Mouse (Mus musculus): ENCODE results near the gene Stoml2. TPM values are rescaled to one million over a fixed set of nuclear protein-coding genes. Genes with fewer than 3 reads are reported as not detected.
"Not testable (repeated sequence)": the region's sequence is repeated elsewhere in the genome, so short reads cannot be mapped to it uniquely, and the experiment has no call there.

The Stoml2 gene
- total RNA-seq, 2 experiments from 2014 or later: 101 TPM

DNA sequence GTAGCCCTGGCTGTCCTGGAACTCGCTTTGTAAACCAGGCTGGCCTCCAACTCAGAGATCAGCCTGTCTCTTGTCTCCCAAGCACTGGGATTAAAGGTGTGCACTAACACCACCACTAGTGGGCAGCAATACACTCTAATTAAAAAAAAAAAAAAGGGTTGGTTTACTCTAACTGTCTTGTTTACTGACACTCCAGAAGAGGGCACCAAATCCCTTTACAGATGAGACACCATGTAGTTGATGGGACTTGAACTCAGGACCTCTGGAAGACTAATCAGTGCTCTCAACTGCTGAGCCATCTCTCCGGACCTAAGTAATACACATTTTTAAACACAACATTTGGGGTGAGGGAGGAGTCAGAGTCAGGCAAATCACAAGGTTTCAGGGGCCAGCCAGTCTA is 25.7 kb downstream of the Stoml2 start:
- no peak for DNase-seq (ENCODE audit: low spot score in 2 of 2)

DNA sequence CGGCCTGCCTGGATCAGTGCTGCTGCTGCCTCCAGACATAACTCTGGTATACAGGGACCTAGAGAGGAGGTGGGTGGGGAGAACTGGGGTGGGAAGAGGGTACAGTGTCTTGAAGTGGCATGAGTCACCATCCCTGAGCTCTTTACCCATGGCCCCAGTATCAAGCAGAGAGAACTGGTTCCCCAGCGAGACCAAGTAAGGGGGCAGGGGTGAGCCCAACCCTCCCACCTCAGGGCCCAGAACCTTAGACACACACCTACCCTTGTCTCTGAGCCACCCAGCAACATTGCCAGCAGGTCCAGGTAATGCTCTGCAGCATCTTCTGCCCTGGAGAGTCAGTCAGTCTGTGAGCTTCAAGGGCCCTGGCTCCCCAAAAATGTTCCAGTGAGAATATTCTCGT is 26.6 kb downstream of the Stoml2 start:
- no peak for DNase-seq (ENCODE audit: low spot score in 2 of 2)

DNA sequence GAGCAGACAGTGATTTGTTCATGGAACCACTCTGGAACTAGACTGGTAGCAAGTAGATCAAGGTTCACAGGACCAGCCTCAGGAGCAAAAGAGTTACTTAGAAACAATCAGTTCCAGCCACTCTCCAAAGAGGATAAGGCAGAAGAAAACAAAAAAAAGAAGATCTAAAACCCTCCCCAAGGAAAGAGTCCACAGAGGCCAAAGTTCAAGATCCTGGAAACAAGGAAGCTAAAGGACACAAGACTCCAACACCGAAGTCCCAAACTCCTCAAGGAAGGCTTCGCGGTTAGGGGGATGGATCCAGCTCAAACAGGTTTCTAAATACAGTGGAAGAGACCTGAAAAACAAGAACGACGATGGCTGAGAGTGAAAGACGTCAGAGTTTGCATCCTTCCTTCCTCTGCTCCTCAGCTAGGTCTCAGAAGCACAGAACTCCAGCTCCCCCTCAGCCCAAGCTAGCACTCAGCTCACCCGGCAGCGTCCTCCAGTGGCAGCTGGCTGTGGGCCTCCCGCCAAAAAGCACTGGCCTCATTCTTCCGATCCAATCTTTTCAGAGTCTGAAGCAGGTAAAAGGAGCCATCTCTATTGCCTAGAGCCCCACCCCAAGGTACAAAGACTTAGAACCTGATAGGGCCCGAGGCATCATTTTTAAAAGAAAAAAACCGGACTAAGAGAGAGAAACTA is 28.6 kb downstream of the Stoml2 start:
- DNase-seq (ENCODE audit: low spot score in 2 of 2): no peak

DNA sequence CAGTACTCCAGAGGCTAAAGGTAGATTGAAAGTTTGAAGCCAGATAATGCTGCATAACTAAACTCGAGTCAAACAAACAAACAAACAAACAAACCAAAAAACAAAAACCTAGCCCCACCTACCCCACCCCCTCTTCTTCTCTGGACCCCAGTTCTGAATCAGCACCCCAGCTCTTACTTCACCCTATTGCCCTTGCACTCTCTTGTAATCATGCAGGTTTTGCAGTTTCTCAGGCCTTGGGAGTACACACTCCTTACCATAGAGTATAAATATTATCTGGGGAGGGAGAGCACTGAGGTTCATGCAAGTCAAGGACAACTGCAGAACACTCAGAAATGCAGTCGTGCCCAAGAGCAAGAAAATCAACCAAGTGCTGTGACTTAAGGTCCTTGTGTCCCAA is 30.2 kb downstream of the Stoml2 start:
- DNase-seq (ENCODE audit: low spot score in 2 of 2): no peak

DNA sequence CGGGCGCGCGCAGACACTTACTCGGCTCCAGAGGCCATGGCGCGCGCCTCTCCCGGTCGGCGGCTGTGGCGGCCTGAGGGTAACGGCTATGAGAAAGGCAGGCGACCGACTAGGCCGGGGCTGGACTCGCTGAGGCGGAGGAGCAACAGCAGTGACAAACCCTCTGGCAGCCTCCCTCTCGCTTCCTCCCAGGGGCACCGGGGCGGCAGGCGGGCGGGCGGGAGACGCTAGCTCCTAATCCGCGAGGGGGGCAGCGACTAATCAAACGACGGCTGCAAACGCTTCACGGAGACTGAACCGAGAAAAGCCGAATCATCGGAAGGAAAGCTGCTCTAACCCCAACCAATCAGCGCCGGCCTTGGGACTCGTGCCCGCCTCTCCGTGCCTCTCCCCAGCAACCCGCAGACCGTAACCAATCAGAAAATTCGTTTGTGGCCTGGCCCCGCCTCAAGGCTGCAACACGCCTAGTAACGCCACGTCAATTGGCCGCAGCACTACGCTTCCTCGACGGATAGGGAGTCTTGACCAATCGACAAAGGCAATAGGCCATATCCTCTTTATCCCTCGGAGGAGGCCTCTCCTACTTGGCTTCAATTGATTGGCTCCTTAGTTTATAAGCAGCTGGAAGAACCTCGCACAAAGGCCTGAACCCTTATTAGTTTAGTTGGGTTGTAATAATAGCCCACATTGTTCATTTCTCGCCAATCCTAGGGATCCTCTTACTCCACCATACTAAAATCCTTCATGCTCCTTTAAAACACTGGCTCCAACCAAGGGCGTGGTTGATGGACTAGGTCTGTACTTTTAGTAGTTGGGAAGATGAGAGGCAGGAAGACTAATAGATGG is 31.1 kb downstream of the Stoml2 start, which contains the start of gene Vcp:
Vcp (minus strand) TSS at position 367 of the 846 bp plus-strand sequence.
- DNase-seq (ENCODE audit: low spot score in 2 of 2): peak; percentile 99 to 100

DNA sequence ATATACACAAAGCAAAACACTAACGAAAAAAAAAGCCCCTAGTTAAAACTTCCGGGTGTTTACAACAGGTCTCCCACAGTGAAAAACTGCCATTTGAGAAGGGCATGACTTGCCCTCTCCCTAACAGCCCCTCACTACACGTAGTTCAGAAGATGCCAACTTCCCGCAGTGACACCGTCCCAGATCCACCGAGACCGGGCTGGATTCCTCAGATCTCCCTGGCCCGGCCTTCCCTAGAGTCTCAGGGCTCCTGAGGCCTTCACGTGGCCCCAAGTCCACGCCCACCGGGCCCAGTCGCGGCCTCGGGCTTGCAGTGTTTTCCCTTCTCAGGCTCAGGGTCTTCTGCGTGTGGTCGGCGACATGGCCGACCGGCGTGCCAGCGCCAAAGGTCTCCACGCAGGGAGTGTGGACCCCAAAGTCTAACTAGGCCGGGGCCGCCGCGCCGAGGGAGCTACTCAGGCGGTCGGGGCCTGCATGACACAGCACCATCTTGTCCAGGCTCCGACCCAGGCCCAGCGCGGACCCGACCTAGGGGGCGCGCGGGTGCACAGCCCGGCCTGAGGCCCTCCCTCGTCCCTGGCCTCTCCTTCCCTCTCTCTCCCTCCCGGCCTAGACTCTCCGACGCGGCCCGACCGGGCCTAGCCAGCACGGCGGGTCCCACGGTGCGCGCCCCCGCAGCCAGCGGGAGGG is 31.9 kb downstream of the Stoml2 start:
- peak; percentile 67 to 78 for DNase-seq (ENCODE audit: low spot score in 2 of 2)

DNA sequence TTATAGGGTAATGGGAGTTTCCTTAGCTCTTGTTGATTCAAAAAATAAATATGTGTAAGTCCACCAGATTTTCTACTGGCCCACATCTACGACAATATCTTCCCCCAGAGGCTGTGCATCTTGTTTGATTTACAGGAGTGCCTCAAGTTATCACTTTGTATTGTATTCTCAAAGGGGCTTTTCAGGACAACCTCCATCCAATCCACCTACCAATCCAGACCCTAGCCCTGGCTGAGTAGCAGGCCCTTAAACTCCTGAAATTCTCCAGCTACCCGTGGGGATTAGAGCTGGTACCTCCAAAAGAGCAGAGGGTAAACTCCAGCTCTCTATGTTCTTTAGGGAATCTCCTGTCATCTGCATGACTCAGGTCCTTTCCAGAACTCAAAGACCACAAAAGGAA is 33.5 kb downstream of the Stoml2 start:
- DNase-seq (ENCODE audit: low spot score in 2 of 2): no peak

DNA sequence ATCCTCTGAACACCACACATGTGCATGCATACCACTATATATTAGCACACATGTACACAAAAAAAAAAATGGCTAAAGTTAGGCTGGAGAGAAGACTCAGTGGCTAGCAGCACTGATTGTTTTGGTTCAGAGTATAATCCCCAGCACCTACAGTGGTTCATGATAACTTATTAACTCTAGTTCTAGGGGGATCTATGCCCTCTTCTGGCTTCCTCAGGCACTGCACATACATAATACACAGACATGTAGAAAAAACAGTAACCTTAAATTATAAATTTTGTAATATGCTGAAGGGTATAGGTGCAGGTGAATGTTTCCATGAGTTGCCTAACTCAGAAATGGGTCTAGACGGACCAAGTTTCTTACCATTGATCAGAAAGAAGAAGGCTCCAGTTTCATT is 43.2 kb downstream of the Stoml2 start:
- no peak for DNase-seq (ENCODE audit: low spot score in 2 of 2)

DNA sequence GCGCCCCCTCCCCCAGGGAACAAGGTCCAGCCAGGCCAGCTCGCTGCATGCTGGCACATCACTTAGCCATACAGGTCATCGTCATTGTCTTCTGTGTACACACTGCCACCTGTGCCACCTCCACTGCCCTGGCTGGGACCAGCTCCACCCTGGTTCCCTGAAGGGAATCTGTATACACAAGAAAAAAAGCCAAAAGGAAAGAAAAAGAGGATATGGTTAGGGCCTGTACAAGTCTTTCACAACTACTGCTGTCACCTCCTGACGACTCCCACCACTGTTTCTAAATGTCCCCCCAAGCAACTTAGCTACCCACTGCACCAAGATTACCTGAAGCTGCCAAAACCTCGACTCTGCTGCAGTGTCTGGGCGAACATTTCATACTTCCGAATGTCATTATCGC is 51.0 kb downstream of the Stoml2 start:
- not testable (repeated sequence) for DNase-seq (ENCODE audit: low spot score in 2 of 2)

DNA sequence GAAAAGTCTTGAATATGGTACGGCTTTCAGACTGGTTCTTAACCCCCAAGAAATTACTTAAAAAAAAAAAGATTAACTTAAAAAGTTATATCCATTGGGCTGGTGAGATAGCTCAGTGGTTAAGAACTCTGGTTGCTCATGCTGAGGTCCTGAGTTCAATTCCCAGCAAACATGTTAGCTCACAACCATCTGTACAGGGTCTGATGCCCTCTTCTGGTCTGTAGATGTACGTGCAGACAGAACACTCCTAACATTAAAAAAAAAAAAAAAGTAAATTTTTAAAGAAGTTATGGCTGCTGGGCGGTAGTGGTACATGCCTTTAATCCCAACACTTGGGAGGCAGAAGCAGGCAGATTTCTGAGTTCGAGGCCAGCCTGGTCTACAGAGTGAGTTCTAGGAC is 53.4 kb downstream of the Stoml2 start:
- DNase-seq (ENCODE audit: low spot score in 2 of 2): no peak

Other genes with a start within 250 kb of the Stoml2 start
- gene Fam205a1, start 177.8 kb downstream of the Stoml2 start, total RNA-seq (2021): under 1 TPM in 1 of 2 experiments, not detected in 1; 0.22 TPM
- gene Gm12394, start 174.9 kb downstream of the Stoml2 start, total RNA-seq (2021): 1 to 10 TPM in 1 of 2 experiments, under 1 TPM in 1; 0.91 to 1.4 TPM
- gene Fam205c, start 157.5 kb downstream of the Stoml2 start, total RNA-seq (2021): under 1 TPM in 1 of 2 experiments, not detected in 1; 0.38 TPM
- gene Phf24, start 115.0 kb downstream of the Stoml2 start, total RNA-seq (2021): 100 to 1,000 TPM; 129 to 142 TPM
- 100 to 1,000 TPM; 192 to 205 TPM for gene Dnajb5, start 81.9 kb downstream of the Stoml2 start, total RNA-seq (2021)
- not detected for gene 1700022I11Rik, start 62.1 kb downstream of the Stoml2 start, total RNA-seq (2021)
- gene Vcp, start 31.2 kb downstream of the Stoml2 start, total RNA-seq (2021): 100 to 1,000 TPM; 249 to 263 TPM
- gene Fancg, start 21.2 kb downstream of the Stoml2 start, total RNA-seq (2021): 10 to 100 TPM in 1 of 2 experiments, 1 to 10 TPM in 1; 8.4 to 11.9 TPM
- gene Pigo, start 5.9 kb downstream of the Stoml2 start, total RNA-seq (2021): 10 to 100 TPM; 25.6 to 26.0 TPM
- gene Fam214b, start 14.5 kb upstream of the Stoml2 start, total RNA-seq (2021): 10 to 100 TPM; 38.5 to 39.2 TPM
- gene Unc13b, start 27.2 kb upstream of the Stoml2 start, total RNA-seq (2021): 10 to 100 TPM; 53.7 to 70.3 TPM
- gene Atp8b5, start 235.4 kb upstream of the Stoml2 start, total RNA-seq (2021): under 1 TPM; 0.29 to 0.55 TPM

Measured in layer of hippocampus, postnatal 10 days (tissue).